Mouse (Mus musculus) stomach, embryonic 15.5 days (tissue): Measurements from ENCODE around the gene Pdcd1lg2. TPM values are rescaled to one million over a fixed set of nuclear protein-coding genes. Genes with fewer than 3 reads are reported as not detected.

Experiments
- ATAC-seq: fragments of 200-750 bp; cut with Nextera tagmentation; 2 replicates; pipeline ENCODE4 v1.8.0; 2017; ENCODE audit warnings: low read depth, moderate number of reproducible peaks, moderate TSS enrichment; ENCODE audit not compliant: insufficient read depth, low FRiP score
- H3K27ac ChIP-seq: fragments of 300-500 bp; sonication (generic); 2 replicates; pipeline ENCODE4 v1.5.1; 2015; ENCODE audit warnings: mild to moderate bottlenecking, inconsistent platforms
- H3K27me3 ChIP-seq: fragments of 300-500 bp; sonication (generic); replicated peaks from 2 replicates; pipeline ENCODE4 v1.6.1; 2015; ENCODE audit warnings: inconsistent platforms
- H3K36me3 ChIP-seq: fragments of 300-500 bp; sonication (generic); 2 replicates; pipeline ENCODE4 v1.6.1; 2015; ENCODE audit warnings: inconsistent platforms
- H3K4me1 ChIP-seq: fragments of 300-500 bp; sonication (generic); 2 replicates; pipeline ENCODE4 v1.6.1; 2015; ENCODE audit warnings: inconsistent platforms
- H3K4me2 ChIP-seq: fragments of 300-500 bp; sonication (generic); 2 replicates; pipeline ENCODE4 v1.6.1; 2015; ENCODE audit warnings: mild to moderate bottlenecking, inconsistent platforms
- H3K4me3 ChIP-seq: fragments of 300-500 bp; sonication (generic); replicated peaks from 2 replicates; pipeline ENCODE4 v1.5.1; 2015; ENCODE audit warnings: inconsistent platforms
- H3K9ac ChIP-seq: fragments of 300-500 bp; sonication (generic); 2 replicates; pipeline ENCODE4 v1.6.1; 2015; ENCODE audit warnings: inconsistent platforms
- H3K9me3 ChIP-seq: fragments of 300-500 bp; sonication (generic); 2 replicates; pipeline ENCODE4 v1.6.1; 2016; ENCODE audit warnings: inconsistent platforms
- WGBS: fragments of 180-500 bp; shearing (Covaris S2); methylation state at CpG from one replicate; pipeline ENCODE4 v1.1.7; 2015; 5-methylcytosine and 5-hydroxymethylcytosine counted together
- polyA plus RNA-seq: library from polyadenylated mRNA; unstranded; fragments of >200 nt; fragmentation: Nextera tagmentation; extraction: Ambion mirVana; gene quantifications from 2 replicates; pipeline ENCODE4 v1.2.1, GENCODE M21; 2015

Gene Pdcd1lg2
- polyA plus RNA-seq, 1 experiment from 2014 or later, result not detected

- Histone ChIP-seq H3K27me3 (no peaks in the 10 kb centered on the region), H3K4me3 (no peak overlapping the region), H3K27ac (no peak overlapping the region), H3K9me3 (no peaks in the 10 kb centered on the region), H3K4me1 (no peaks in the 10 kb centered on the region), H3K9ac (no peak overlapping the region), H3K4me2 (no peak overlapping the region), H3K36me3 (no peaks in the 10 kb centered on the region)
- ATAC-seq, result no peak
- 75% methylated on average over 4 of the region's 4 CpGs for WGBS
Measured at GRCm38 (mm10) chr19:29385822-29386221, 24.9 kb upstream of the Pdcd1lg2 start.

GRCm38 (mm10) chr19:29388818-29389217 is 21.9 kb upstream of the Pdcd1lg2 start:
- Histone ChIP-seq H3K27ac (no peak overlapping the region), H3K4me2 (no peak overlapping the region), H3K9me3 (no peaks in the 10 kb centered on the region), H3K27me3 (no peaks in the 10 kb centered on the region), H3K36me3 (no peaks in the 10 kb centered on the region), H3K4me1 (no peaks in the 10 kb centered on the region), H3K9ac (no peak overlapping the region), H3K4me3 (no peak overlapping the region)
- 88% methylated on average over 1 of the region's 1 CpGs for WGBS
- ATAC-seq, result no peak

GRCm38 (mm10) chr19:29390483-29390882 is 20.2 kb upstream of the Pdcd1lg2 start:
- Histone ChIP-seq H3K36me3 (no peaks in the 10 kb centered on the region), H3K27me3 (no peaks in the 10 kb centered on the region), H3K9me3 (no peaks in the 10 kb centered on the region), H3K4me3 (no peak overlapping the region), H3K4me2 (no peak overlapping the region), H3K27ac (no peak overlapping the region), H3K9ac (no peak overlapping the region), H3K4me1 (no peaks in the 10 kb centered on the region)
- WGBS, result 64% methylated on average over 5 of the region's 5 CpGs
- no peak for ATAC-seq

- no peak for ATAC-seq
- no peaks in the 10 kb centered on the region for H3K4me1 ChIP-seq
- no peak overlapping the region for H3K9ac ChIP-seq
- no peak overlapping the region for H3K4me2 ChIP-seq
- H3K9me3 ChIP-seq, result no peaks in the 10 kb centered on the region
- no peak overlapping the region for H3K27ac ChIP-seq
- 62% methylated on average over 4 of the region's 4 CpGs for WGBS
- no peaks in the 10 kb centered on the region for H3K36me3 ChIP-seq
- H3K27me3 ChIP-seq, result no peaks in the 10 kb centered on the region
- no peak overlapping the region for H3K4me3 ChIP-seq
Measured at GRCm38 (mm10) chr19:29391279-29391678, 19.4 kb upstream of the Pdcd1lg2 start.

GRCm38 (mm10) chr19:29393333-29393732 is 17.4 kb upstream of the Pdcd1lg2 start:
- WGBS, result 80% methylated on average over 9 of the region's 9 CpGs
- H3K4me1 ChIP-seq, result no peaks in the 10 kb centered on the region
- no peaks in the 10 kb centered on the region for H3K27me3 ChIP-seq
- H3K36me3 ChIP-seq, result no peaks in the 10 kb centered on the region
- ATAC-seq, result no peak
- no peak overlapping the region for H3K9ac ChIP-seq
- no peak overlapping the region for H3K4me3 ChIP-seq
- no peak overlapping the region for H3K27ac ChIP-seq
- no peak overlapping the region for H3K4me2 ChIP-seq
- no peaks in the 10 kb centered on the region for H3K9me3 ChIP-seq

- H3K36me3 ChIP-seq, result no peaks in the 10 kb centered on the region
- H3K4me2 ChIP-seq, result no peak overlapping the region
- no peak for ATAC-seq
- no peaks in the 10 kb centered on the region for H3K4me1 ChIP-seq
- no peak overlapping the region for H3K9ac ChIP-seq
- H3K4me3 ChIP-seq, result no peak overlapping the region
- no peaks in the 10 kb centered on the region for H3K27me3 ChIP-seq
- no peaks in the 10 kb centered on the region for H3K9me3 ChIP-seq
- no peak overlapping the region for H3K27ac ChIP-seq
- 90% methylated on average over 2 of the region's 2 CpGs for WGBS
Measured at GRCm38 (mm10) chr19:29394721-29395120, 16.0 kb upstream of the Pdcd1lg2 start.

- H3K4me3 ChIP-seq, result no peak overlapping the region
- H3K9me3 ChIP-seq, result no peaks in the 10 kb centered on the region
- H3K9ac ChIP-seq, result no peak overlapping the region
- no peaks in the 10 kb centered on the region for H3K36me3 ChIP-seq
- no peaks in the 10 kb centered on the region for H3K4me1 ChIP-seq
- no peak overlapping the region for H3K4me2 ChIP-seq
- no peak overlapping the region for H3K27ac ChIP-seq
- WGBS, result 55% methylated on average over 1 of the region's 1 CpGs
- H3K27me3 ChIP-seq, result no peaks in the 10 kb centered on the region
- ATAC-seq, result no peak
Measured at GRCm38 (mm10) chr19:29396353-29396752, 14.4 kb upstream of the Pdcd1lg2 start.

GRCm38 (mm10) chr19:29399786-29400185 is 10.9 kb upstream of the Pdcd1lg2 start:
- ATAC-seq, result no peak
- no peak overlapping the region for H3K4me2 ChIP-seq
- no peaks in the 10 kb centered on the region for H3K9me3 ChIP-seq
- 84% methylated on average over 4 of the region's 4 CpGs for WGBS
- no peaks in the 10 kb centered on the region for H3K36me3 ChIP-seq
- no peak overlapping the region for H3K27ac ChIP-seq
- H3K4me1 ChIP-seq, result no peaks in the 10 kb centered on the region
- H3K4me3 ChIP-seq, result no peak overlapping the region
- H3K9ac ChIP-seq, result no peak overlapping the region
- no peaks in the 10 kb centered on the region for H3K27me3 ChIP-seq

GRCm38 (mm10) chr19:29400466-29400865 is 10.3 kb upstream of the Pdcd1lg2 start:
- Histone ChIP-seq H3K4me1 (no peaks in the 10 kb centered on the region), H3K4me3 (no peak overlapping the region), H3K27ac (no peak overlapping the region), H3K9ac (no peak overlapping the region), H3K36me3 (no peaks in the 10 kb centered on the region), H3K27me3 (no peaks in the 10 kb centered on the region), H3K4me2 (no peak overlapping the region), H3K9me3 (no peaks in the 10 kb centered on the region)
- WGBS, result 65% methylated on average over 3 of the region's 3 CpGs
- ATAC-seq, result no peak

GRCm38 (mm10) chr19:29402621-29403020 is 8.1 kb upstream of the Pdcd1lg2 start:
- no peak for ATAC-seq

GRCm38 (mm10) chr19:29403251-29403650 is 7.5 kb upstream of the Pdcd1lg2 start:
- H3K4me2 ChIP-seq, result no peak overlapping the region
- no peak overlapping the region for H3K9ac ChIP-seq
- H3K4me3 ChIP-seq, result no peak overlapping the region
- H3K36me3 ChIP-seq, result no peaks in the 10 kb centered on the region
- H3K4me1 ChIP-seq, result no peaks in the 10 kb centered on the region
- 70% methylated on average over 4 of the region's 4 CpGs for WGBS
- H3K9me3 ChIP-seq, result no peaks in the 10 kb centered on the region
- H3K27ac ChIP-seq, result no peak overlapping the region
- ATAC-seq, result no peak
- H3K27me3 ChIP-seq, result no peaks in the 10 kb centered on the region

More at GRCm38 (mm10) chr19:29402621-29403020, 8.1 kb upstream of the Pdcd1lg2 start:
- Histone ChIP-seq H3K36me3 (no peaks in the 10 kb centered on the region), H3K9ac (no peak overlapping the region), H3K4me2 (no peak overlapping the region), H3K4me3 (no peak overlapping the region), H3K27me3 (no peaks in the 10 kb centered on the region), H3K27ac (no peak overlapping the region), H3K4me1 (no peaks in the 10 kb centered on the region), H3K9me3 (no peaks in the 10 kb centered on the region)
- 85% methylated on average over 4 of the region's 4 CpGs for WGBS

- no peak for ATAC-seq
- WGBS, result 50% methylated on average over 2 of the region's 2 CpGs
Measured at GRCm38 (mm10) chr19:29405388-29405787, 5.3 kb upstream of the Pdcd1lg2 start.

More at GRCm38 (mm10) chr19:29405388-29405787, 5.3 kb upstream of the Pdcd1lg2 start:
- H3K27me3 ChIP-seq, result no peaks in the 10 kb centered on the region
- no peak overlapping the region for H3K9ac ChIP-seq
- no peak overlapping the region for H3K4me3 ChIP-seq
- no peaks in the 10 kb centered on the region for H3K9me3 ChIP-seq
- no peaks in the 10 kb centered on the region for H3K4me1 ChIP-seq
- H3K27ac ChIP-seq, result no peak overlapping the region
- H3K4me2 ChIP-seq, result no peak overlapping the region
- no peaks in the 10 kb centered on the region for H3K36me3 ChIP-seq
